Mouse (Mus musculus) kidney, adult 2 months (tissue): Measurements from ENCODE around the gene Slpi. TPM values are rescaled to one million over a fixed set of nuclear protein-coding genes. Genes with fewer than 3 reads are reported as not detected.

Experiments
- DNase-seq: peaks from one replicate; pipeline ENCODE4 v3.0.0; 2021
- H3K27ac ChIP-seq: fragments of 200-500 bp; 2 replicates; pipeline ENCODE4 v1.5.1; 2012; ENCODE audit warnings: low read depth, low read length, control low read depth, inconsistent platforms; ENCODE audit not compliant: insufficient read depth
- H3K27me3 ChIP-seq: fragments of 200-500 bp; replicated peaks from 2 replicates; pipeline ENCODE4 v1.6.1; 2012; ENCODE audit warnings: mild to moderate bottlenecking, moderate library complexity, low read length, inconsistent platforms; ENCODE audit not compliant: control insufficient read depth, insufficient read depth
- H3K36me3 ChIP-seq: fragments of 200-500 bp; 2 replicates; pipeline ENCODE4 v1.6.1; 2012; ENCODE audit warnings: mild to moderate bottlenecking, moderate library complexity, low read length, inconsistent platforms; ENCODE audit not compliant: control insufficient read depth, insufficient read depth
- H3K4me1 ChIP-seq: fragments of 200-500 bp; 2 replicates; pipeline ENCODE4 v1.6.1; 2011; ENCODE audit warnings: low read length; ENCODE audit not compliant: control insufficient read depth, insufficient read depth
- H3K4me3 ChIP-seq: fragments of 200-500 bp; 2 replicates; pipeline ENCODE4 v1.5.1; 2011; ENCODE audit warnings: mild to moderate bottlenecking, low read depth, low read length, control low read depth; ENCODE audit not compliant: insufficient read depth
- CTCF ChIP-seq: fragments of 200-500 bp; conservative IDR thresholded peaks from 2 replicates; pipeline ENCODE4 v1.5.1; 2011; ENCODE audit warnings: low read depth, mild to moderate bottlenecking, control low read depth, low read length, moderate library complexity, mixed read lengths; ENCODE audit not compliant: insufficient read depth, insufficient read length
- POLR2A ChIP-seq: fragments of 200-500 bp; IDR thresholded peaks from one replicate; pipeline ENCODE4 v1.6.1; 2011; ENCODE audit warnings: low read depth, low read length, control low read depth
- WGBS: fragments of 180-500 bp; shearing (Covaris S2); methylation state at CpG from one replicate; pipeline ENCODE4 v1.1.7; 2018; 5-methylcytosine and 5-hydroxymethylcytosine counted together
- polyA plus RNA-seq: library from polyadenylated mRNA; depleted of rRNA; stranded (reverse); fragments of >200 nt; gene quantifications from 2 replicates; pipeline ENCODE4 v1.2.3, GENCODE M21; 2012

Gene Slpi
- polyA plus RNA-seq, 1 experiment: 4.6 TPM

DNA sequence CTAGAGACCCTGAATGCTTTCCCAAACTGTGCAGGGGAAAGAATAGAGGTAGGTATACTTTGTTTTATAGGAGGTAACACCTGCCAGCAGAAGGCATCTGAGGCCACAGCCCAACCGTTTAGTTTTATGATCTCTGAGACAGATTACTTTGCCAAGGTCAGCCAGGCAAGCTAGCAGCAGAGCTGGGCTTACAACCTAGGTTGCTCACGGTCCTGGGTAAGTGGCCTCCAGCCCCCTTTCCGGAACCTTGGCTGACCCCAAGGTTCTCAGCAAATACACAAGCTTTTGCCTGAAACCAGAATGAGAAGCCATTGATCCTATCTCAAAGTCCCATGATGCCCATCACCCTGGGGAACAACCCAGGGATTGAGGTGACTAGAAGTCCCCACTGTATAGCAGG is 45.8 kb upstream of the Slpi start:
- TF ChIP-seq POLR2A: no peak
- no peak for TF ChIP-seq CTCF
- WGBS: 16% methylated on average over 3 of the region's 3 CpGs
- peaks cover 58% of the 10 kb centered on the region for H3K4me1 ChIP-seq
- no peaks in the 10 kb centered on the region for H3K27me3 ChIP-seq
- peaks cover 2% of the 10 kb centered on the region; the same call in 1 of the 2 replicates for H3K36me3 ChIP-seq
- DNase-seq: peak; percentile 67
- H3K4me3 ChIP-seq: no peak overlapping the region; the same call in 1 of the 2 replicates
- peak overlapping the region; percentile 98 for H3K27ac ChIP-seq

GRCm38 (mm10) chr2:164433278-164433895 is 44.5 kb upstream of the Slpi start:
- TF ChIP-seq POLR2A: no peak
- no peak for TF ChIP-seq CTCF
- peak overlapping the region; percentile 98 for H3K27ac ChIP-seq
- DNase-seq: no peak
- 37% methylated on average over 9 of the region's 9 CpGs for WGBS
- peaks cover 7% of the 10 kb centered on the region; the same call in 1 of the 2 replicates for H3K36me3 ChIP-seq
- peak overlapping the region; percentile 14; the same call in 1 of the 2 replicates for H3K4me3 ChIP-seq
- no peaks in the 10 kb centered on the region for H3K27me3 ChIP-seq
- H3K4me1 ChIP-seq: peaks cover 56% of the 10 kb centered on the region

DNA sequence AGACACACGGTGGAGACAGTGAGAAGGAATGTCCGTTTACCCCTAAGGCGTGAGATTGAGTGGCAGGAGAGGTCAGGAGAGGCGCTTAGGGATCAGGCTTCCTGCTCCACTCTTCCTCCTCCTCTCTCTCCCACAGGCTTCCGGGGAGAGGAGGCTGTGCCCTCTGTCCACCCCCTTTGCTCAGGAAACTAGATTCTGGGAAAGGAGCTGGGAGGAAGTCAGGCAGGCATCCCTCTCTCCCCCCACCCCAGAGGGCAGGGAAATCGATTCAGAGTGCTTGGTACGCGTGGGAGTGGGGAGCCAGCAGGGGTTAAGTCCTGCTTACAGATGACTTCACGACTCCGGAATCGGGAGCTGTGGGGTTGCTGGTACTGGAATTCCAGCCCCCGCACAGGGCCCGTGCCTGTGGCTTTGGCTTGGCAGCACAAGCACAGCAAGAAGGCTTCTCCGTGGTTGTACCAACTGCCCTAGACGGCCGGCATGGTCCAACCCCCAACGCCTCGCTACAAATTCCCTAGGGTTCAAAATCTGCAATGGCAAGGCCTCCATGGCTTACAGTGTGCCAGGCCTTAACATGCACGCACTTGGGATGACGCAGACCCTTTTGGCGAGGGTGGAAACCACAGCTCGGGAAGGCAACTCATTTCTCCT is 43.8 kb upstream of the Slpi start:
- WGBS: 10% methylated on average over 22 of the region's 22 CpGs
- DNase-seq: peak; percentile 78

GRCm38 (mm10) chr2:164431676-164432465 is 43.0 kb upstream of the Slpi start:
- Histone ChIP-seq H3K4me1 (peaks cover 54% of the 10 kb centered on the region), H3K4me3 (no peak overlapping the region), H3K27ac (peak overlapping the region; percentile 98), H3K27me3 (no peaks in the 10 kb centered on the region), H3K36me3 (peaks cover 12% of the 10 kb centered on the region)
- TF ChIP-seq POLR2A (peak; percentile 28), CTCF (no peak)
- peak; percentile 89 for DNase-seq
- 31% methylated on average over 9 of the region's 9 CpGs for WGBS

More for the DNA sequence above, 43.8 kb upstream of the Slpi start:
- Histone ChIP-seq H3K36me3 (peaks cover 10% of the 10 kb centered on the region), H3K4me1 (peaks cover 54% of the 10 kb centered on the region), H3K4me3 (peak overlapping the region; percentile 18), H3K27ac (peak overlapping the region; percentile 98), H3K27me3 (no peaks in the 10 kb centered on the region)
- TF ChIP-seq POLR2A (no peak), CTCF (no peak)

GRCm38 (mm10) chr2:164430697-164431096 is 41.8 kb upstream of the Slpi start:
- peak overlapping the region; percentile 87 for H3K27ac ChIP-seq
- no peak overlapping the region for H3K4me3 ChIP-seq
- H3K36me3 ChIP-seq: peaks cover 16% of the 10 kb centered on the region
- 0 out of 2 replicates have a peak, but pooled peaks have one; percentile 24 for TF ChIP-seq CTCF
- TF ChIP-seq POLR2A: no peak
- peak; percentile 78 for DNase-seq
- no peaks in the 10 kb centered on the region for H3K27me3 ChIP-seq
- 21% methylated on average over 7 of the region's 7 CpGs for WGBS
- H3K4me1 ChIP-seq: peaks cover 55% of the 10 kb centered on the region

DNA sequence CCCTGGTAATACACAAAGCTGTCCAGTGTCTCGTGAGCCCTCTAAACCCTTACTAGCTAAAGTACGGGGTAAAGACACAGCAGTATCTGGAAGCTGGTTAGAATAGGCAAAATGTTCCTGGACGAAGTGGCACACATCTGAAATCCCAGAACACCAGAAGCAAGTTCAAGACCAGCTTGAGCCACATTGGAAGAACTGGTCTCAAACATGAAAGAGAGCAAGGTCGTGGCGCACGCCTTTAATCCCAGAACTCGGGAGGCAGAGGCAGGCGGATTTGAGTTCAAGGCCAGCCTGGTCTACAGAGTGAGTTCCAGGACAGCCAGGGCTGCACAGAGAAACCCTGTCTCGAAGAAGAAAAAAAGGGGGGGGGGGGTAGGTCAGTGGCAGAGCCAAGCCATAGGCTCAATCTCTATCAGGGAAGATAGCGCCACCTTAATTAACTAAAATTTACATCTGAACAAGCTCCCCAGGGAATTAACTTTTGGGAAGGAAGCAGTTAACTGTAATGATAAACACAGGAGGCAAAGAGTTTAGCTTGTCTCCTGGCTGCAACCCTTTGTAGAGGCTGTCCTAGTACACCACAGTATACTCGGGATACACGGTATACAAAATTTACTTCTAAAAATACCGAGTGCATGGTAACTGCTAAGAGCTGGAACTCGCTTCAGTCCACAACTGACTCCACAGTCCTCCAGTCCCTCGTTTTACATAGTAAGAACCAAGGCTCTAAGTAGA is 41.2 kb upstream of the Slpi start:
- TF ChIP-seq POLR2A (no peak), CTCF (no peak)
- WGBS: 54% methylated on average over 15 of the region's 15 CpGs
- Histone ChIP-seq H3K4me1 (peaks cover 48% of the 10 kb centered on the region), H3K27ac (peak overlapping the region; percentile 87), H3K27me3 (no peaks in the 10 kb centered on the region), H3K4me3 (no peak overlapping the region), H3K36me3 (peaks cover 16% of the 10 kb centered on the region)
- DNase-seq: no peak
